Mouse (Mus musculus) heart, embryonic 15.5 days (tissue): ENCODE measurements at regions not wholly inside any gene's neighbourhood (a gene's known extent, or its start where the extent isn't known, plus 50 kb on each side); places are given as distances from the start of the nearest gene placed in this dataset.

Experiments used
- ATAC-seq: fragments of 200-750 bp; cut with Nextera tagmentation; replicated peaks from 2 replicates; pipeline ENCODE4 v1.8.0; 2017; ENCODE audit warnings: low read depth, moderate TSS enrichment; ENCODE audit not compliant: insufficient number of reproducible peaks, insufficient read depth, low FRiP score
- H3K27ac ChIP-seq: fragments of 300-500 bp; sonication (generic); 2 replicates; pipeline ENCODE4 v1.5.1; 2015; ENCODE audit warnings: mild to moderate bottlenecking, inconsistent platforms
- H3K27me3 ChIP-seq: fragments of 300-500 bp; sonication (generic); 2 replicates; pipeline ENCODE4 v1.6.1; 2015; ENCODE audit warnings: inconsistent platforms
- H3K36me3 ChIP-seq: fragments of 300-500 bp; sonication (generic); 2 replicates; pipeline ENCODE4 v1.6.1; 2015; ENCODE audit warnings: mild to moderate bottlenecking, inconsistent platforms
- H3K4me1 ChIP-seq: fragments of 300-500 bp; sonication (generic); replicated peaks from 2 replicates; pipeline ENCODE4 v1.6.1; 2015; ENCODE audit warnings: inconsistent platforms
- H3K4me2 ChIP-seq: fragments of 300-500 bp; sonication (generic); 2 replicates; pipeline ENCODE4 v1.6.1; 2015; ENCODE audit warnings: inconsistent platforms, mild to moderate bottlenecking, moderate library complexity
- H3K4me3 ChIP-seq: fragments of 300-500 bp; sonication (generic); 2 replicates; pipeline ENCODE4 v1.5.1; 2015; ENCODE audit warnings: mild to moderate bottlenecking, inconsistent platforms
- H3K9ac ChIP-seq: fragments of 300-500 bp; sonication (generic); 2 replicates; pipeline ENCODE4 v1.6.1; 2015; ENCODE audit warnings: mild to moderate bottlenecking, inconsistent platforms
- H3K9me3 ChIP-seq: fragments of 300-500 bp; sonication (generic); replicated peaks from 2 replicates; pipeline ENCODE4 v1.6.1; 2016; ENCODE audit warnings: inconsistent platforms
- WGBS: fragments of 180-500 bp; shearing (Covaris S2); methylation state at CpG from one replicate; pipeline ENCODE4 v1.1.7; 2015; ENCODE audit warnings: mixed read lengths; 5-methylcytosine and 5-hydroxymethylcytosine counted together

DNA sequence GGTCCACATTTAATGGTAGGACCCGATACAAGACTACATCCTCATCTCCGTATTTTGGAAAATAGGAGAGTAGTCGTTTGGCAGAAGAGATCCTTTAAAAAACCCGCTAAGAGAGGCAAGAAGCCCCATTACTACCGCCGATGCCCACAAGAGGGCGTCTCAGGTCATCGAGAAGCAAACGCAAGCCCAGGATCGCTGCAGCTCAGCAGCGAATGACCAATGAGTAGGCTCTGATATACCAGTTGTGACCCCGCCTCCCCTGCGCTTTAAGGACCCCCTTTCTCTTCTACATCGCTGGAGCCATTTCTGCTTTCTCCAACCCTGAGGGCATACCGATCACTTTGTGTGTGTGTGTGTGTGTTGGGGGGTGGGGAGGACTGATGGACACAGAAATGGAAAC, 185.0 kb upstream of the Zfp618 start:
- ATAC-seq: 0 out of 2 replicates have a peak, but pooled peaks have one; percentile 42
- Histone ChIP-seq H3K9ac (no peak overlapping the region), H3K27me3 (peaks cover 18% of the 10 kb centered on the region), H3K36me3 (no peaks in the 10 kb centered on the region), H3K4me1 (peaks cover 7% of the 10 kb centered on the region; the same call in 1 of the 2 replicates), H3K9me3 (no peaks in the 10 kb centered on the region), H3K4me2 (peak overlapping the region; percentile 75), H3K27ac (no peak overlapping the region), H3K4me3 (peak overlapping the region; percentile 50)
- 2% methylated on average over 15 of the region's 15 CpGs for WGBS

DNA sequence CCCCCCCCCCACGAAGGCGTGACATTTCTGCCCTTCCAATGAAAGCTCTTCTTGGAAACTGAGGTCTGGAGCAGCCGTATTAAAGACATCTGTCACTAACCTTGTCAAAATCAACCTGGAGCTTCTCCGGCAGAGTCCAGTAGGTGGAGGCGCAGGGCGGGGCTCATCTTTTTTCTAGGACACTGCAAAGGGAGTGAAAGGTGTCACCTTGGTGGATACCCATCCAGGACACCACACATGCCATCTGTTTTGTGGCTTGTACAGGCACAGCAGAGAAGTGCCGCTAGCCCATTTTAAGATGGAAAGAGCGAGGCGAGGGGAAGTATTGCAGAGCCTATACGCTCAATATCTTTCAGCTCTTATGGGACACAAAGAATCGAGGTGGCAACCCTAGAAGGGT, 184.5 kb upstream of the Zfp618 start:
- H3K27me3 ChIP-seq: peaks cover 17% of the 10 kb centered on the region
- peak overlapping the region; percentile 75 for H3K4me2 ChIP-seq
- no peaks in the 10 kb centered on the region for H3K36me3 ChIP-seq
- H3K9me3 ChIP-seq: no peaks in the 10 kb centered on the region
- WGBS: 36% methylated on average over 11 of the region's 11 CpGs
- peak overlapping the region; percentile 50 for H3K4me3 ChIP-seq
- no peak for ATAC-seq
- peaks cover 7% of the 10 kb centered on the region; the same call in 1 of the 2 replicates for H3K4me1 ChIP-seq
- H3K27ac ChIP-seq: no peak overlapping the region
- H3K9ac ChIP-seq: no peak overlapping the region

- Histone ChIP-seq H3K36me3 (no peaks in the 10 kb centered on the region), H3K4me3 (no peak overlapping the region), H3K27me3 (peaks cover 13% of the 10 kb centered on the region), H3K9me3 (no peaks in the 10 kb centered on the region), H3K4me1 (peaks cover 7% of the 10 kb centered on the region; the same call in 1 of the 2 replicates), H3K27ac (no peak overlapping the region), H3K9ac (no peak overlapping the region), H3K4me2 (peak overlapping the region; percentile 75; the same call in 1 of the 2 replicates)
- WGBS: 29% methylated on average over 8 of the region's 8 CpGs
- ATAC-seq: no peak
Observed at GRCm38 (mm10) chr4:62781309-62781800, 184.0 kb upstream of the Zfp618 start.

- Histone ChIP-seq H3K4me2 (no peak overlapping the region), H3K9ac (no peak overlapping the region), H3K9me3 (no peaks in the 10 kb centered on the region), H3K27ac (no peak overlapping the region), H3K36me3 (no peaks in the 10 kb centered on the region), H3K4me3 (no peak overlapping the region), H3K27me3 (peaks cover 7% of the 10 kb centered on the region), H3K4me1 (peaks cover 4% of the 10 kb centered on the region; the same call in 1 of the 2 replicates)
- no peak for ATAC-seq
- WGBS: 85% methylated on average over 7 of the region's 7 CpGs
Observed at GRCm38 (mm10) chr4:62785711-62786110, 179.7 kb upstream of the Zfp618 start.

DNA sequence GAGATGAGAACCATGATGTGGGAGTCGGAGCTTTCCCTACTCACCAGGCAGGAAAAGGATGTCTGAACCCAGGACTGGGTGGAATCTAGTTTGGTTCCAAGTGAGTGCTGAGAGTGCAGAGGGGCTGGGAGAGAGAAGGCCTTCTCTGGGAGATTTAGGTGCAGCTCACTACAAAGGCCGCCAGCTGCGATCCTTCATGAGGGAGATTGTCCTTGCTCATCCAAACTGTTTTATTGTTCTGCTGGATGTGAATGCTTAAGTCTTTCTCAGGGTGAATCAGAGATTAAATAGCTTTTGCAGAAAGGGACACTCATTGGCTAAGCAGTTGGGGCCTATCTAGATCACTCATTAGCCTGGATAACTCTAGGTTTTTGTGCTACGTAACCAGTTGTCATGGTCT, 175.7 kb upstream of the Zfp618 start:
- H3K9me3 ChIP-seq: no peaks in the 10 kb centered on the region
- H3K9ac ChIP-seq: no peak overlapping the region
- H3K4me1 ChIP-seq: no peaks in the 10 kb centered on the region
- H3K27me3 ChIP-seq: no peaks in the 10 kb centered on the region
- no peak overlapping the region for H3K4me3 ChIP-seq
- no peaks in the 10 kb centered on the region for H3K36me3 ChIP-seq
- no peak overlapping the region for H3K4me2 ChIP-seq
- ATAC-seq: no peak
- H3K27ac ChIP-seq: no peak overlapping the region
- WGBS: 74% methylated on average over 4 of the region's 4 CpGs

- WGBS: 69% methylated on average over 5 of the region's 5 CpGs
- no peak overlapping the region for H3K4me2 ChIP-seq
- no peak for ATAC-seq
- no peaks in the 10 kb centered on the region for H3K27me3 ChIP-seq
- H3K9me3 ChIP-seq: no peaks in the 10 kb centered on the region
- no peak overlapping the region for H3K27ac ChIP-seq
- no peaks in the 10 kb centered on the region for H3K4me1 ChIP-seq
- H3K4me3 ChIP-seq: no peak overlapping the region
- no peak overlapping the region for H3K9ac ChIP-seq
- H3K36me3 ChIP-seq: no peaks in the 10 kb centered on the region
Observed at GRCm38 (mm10) chr4:62793582-62793981, 171.8 kb upstream of the Zfp618 start.

GRCm38 (mm10) chr4:62795538-62795937, 169.8 kb upstream of the Zfp618 start:
- Histone ChIP-seq H3K36me3 (no peaks in the 10 kb centered on the region), H3K4me3 (no peak overlapping the region), H3K4me1 (no peaks in the 10 kb centered on the region), H3K27me3 (no peaks in the 10 kb centered on the region), H3K27ac (no peak overlapping the region), H3K9ac (no peak overlapping the region), H3K4me2 (no peak overlapping the region), H3K9me3 (no peaks in the 10 kb centered on the region)
- ATAC-seq: no peak
- 70% methylated on average over 10 of the region's 10 CpGs for WGBS

GRCm38 (mm10) chr4:62799923-62800322, 165.4 kb upstream of the Zfp618 start:
- Histone ChIP-seq H3K4me3 (no peak overlapping the region), H3K9me3 (no peaks in the 10 kb centered on the region), H3K9ac (no peak overlapping the region), H3K27ac (no peak overlapping the region), H3K36me3 (no peaks in the 10 kb centered on the region), H3K4me1 (no peaks in the 10 kb centered on the region), H3K4me2 (no peak overlapping the region), H3K27me3 (no peaks in the 10 kb centered on the region)
- WGBS: 67% methylated on average over 4 of the region's 4 CpGs
- no peak for ATAC-seq

DNA sequence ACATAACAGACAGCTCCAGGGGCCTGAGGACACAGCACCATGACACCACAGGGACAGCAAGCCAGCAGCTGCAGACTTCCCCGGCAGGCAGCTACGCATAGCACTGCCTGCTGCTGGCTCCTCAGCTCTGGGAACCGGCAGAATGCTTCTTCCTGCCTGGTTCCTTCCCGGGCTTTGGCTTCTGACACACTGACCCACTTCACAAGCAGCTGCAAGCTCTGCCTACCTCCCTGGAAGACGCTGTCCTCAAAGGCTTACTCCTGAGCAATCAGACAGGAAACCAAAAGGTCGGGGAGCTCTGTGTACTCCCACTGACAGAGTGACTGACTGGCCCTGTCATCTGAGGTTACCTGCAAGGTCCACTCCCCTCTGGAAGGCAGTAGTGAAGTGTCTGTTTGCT, 159.5 kb upstream of the Zfp618 start:
- H3K9ac ChIP-seq: no peak overlapping the region
- H3K27me3 ChIP-seq: no peaks in the 10 kb centered on the region
- peaks cover 30% of the 10 kb centered on the region for H3K4me1 ChIP-seq
- H3K27ac ChIP-seq: peak overlapping the region; percentile 31
- ATAC-seq: peak; percentile 58; the same call in 1 of the 2 replicates
- H3K36me3 ChIP-seq: no peaks in the 10 kb centered on the region
- no peaks in the 10 kb centered on the region for H3K9me3 ChIP-seq
- H3K4me2 ChIP-seq: no peak overlapping the region
- 9% methylated on average over 6 of the region's 6 CpGs for WGBS
- no peak overlapping the region for H3K4me3 ChIP-seq

GRCm38 (mm10) chr4:62806786-62807185, 158.6 kb upstream of the Zfp618 start:
- 0 out of 2 replicates have a peak, but pooled peaks have one; percentile 51 for ATAC-seq
- no peaks in the 10 kb centered on the region for H3K9me3 ChIP-seq
- H3K36me3 ChIP-seq: no peaks in the 10 kb centered on the region
- no peak overlapping the region for H3K4me2 ChIP-seq
- H3K27ac ChIP-seq: peak overlapping the region; percentile 43
- H3K4me3 ChIP-seq: no peak overlapping the region
- H3K9ac ChIP-seq: no peak overlapping the region
- H3K4me1 ChIP-seq: peaks cover 30% of the 10 kb centered on the region
- WGBS: 55% methylated on average over 2 of the region's 2 CpGs
- H3K27me3 ChIP-seq: no peaks in the 10 kb centered on the region

DNA sequence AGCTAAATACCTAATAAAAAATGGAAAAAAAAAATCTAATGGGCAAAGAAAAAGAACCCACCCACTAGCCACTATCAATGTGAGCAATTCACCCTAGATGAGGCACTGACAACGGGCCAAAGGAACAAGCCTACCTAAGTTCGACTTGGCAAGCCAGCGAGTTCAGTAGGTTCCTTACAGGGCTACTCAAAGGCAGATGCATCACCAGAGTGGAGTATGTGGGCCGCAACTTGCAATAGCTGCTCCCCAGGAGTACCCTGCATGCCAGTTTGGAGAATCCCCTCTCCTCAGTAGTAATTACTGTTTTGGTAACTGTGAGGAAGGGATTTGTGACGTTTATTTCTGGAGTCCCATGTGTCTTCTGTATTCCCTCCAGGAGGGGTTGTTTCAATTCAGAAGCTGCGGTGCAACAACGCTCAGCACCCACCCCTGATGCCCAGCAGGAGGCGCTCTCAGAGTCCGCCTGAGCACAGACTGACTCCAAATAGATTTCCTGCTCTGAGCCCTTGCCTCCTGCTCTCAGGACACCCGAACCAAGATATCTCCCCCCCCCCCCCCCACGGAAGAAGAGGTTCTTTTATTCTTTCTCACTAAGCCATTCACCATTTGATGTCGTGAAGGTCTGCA, 157.3 kb upstream of the Zfp618 start:
- no peak overlapping the region for H3K4me2 ChIP-seq
- WGBS: 71% methylated on average over 12 of the region's 12 CpGs
- H3K9me3 ChIP-seq: no peaks in the 10 kb centered on the region

GRCm38 (mm10) chr4:62808553-62808950, 156.8 kb upstream of the Zfp618 start:
- no peaks in the 10 kb centered on the region for H3K27me3 ChIP-seq
- no peaks in the 10 kb centered on the region for H3K9me3 ChIP-seq
- 92% methylated on average over 12 of the region's 12 CpGs for WGBS
- no peak overlapping the region for H3K4me2 ChIP-seq
- ATAC-seq: no peak
- H3K9ac ChIP-seq: no peak overlapping the region
- H3K36me3 ChIP-seq: no peaks in the 10 kb centered on the region
- no peak overlapping the region for H3K4me3 ChIP-seq
- peaks cover 30% of the 10 kb centered on the region for H3K4me1 ChIP-seq
- no peak overlapping the region for H3K27ac ChIP-seq

More for the DNA sequence above, 157.3 kb upstream of the Zfp618 start:
- no peak overlapping the region for H3K27ac ChIP-seq
- no peak overlapping the region for H3K9ac ChIP-seq
- ATAC-seq: no peak
- H3K27me3 ChIP-seq: no peaks in the 10 kb centered on the region
- no peaks in the 10 kb centered on the region for H3K36me3 ChIP-seq
- H3K4me1 ChIP-seq: peaks cover 30% of the 10 kb centered on the region
- no peak overlapping the region for H3K4me3 ChIP-seq
